Mouse (Mus musculus) left cerebral cortex, postnatal 4 days (tissue): ENCODE data around the gene Brsk2. TPM values are rescaled to one million over a fixed set of nuclear protein-coding genes. Genes with fewer than 3 reads are reported as not detected.
A peak's percentile ranks its signal among the peaks of the same experiment; 100 is the strongest.

Source experiments
- DNase-seq: peaks from one replicate; pipeline ENCODE4 v3.0.0-alpha.2; 2022
- intact Hi-C: fragments of 180-260 bp; cut with DNase I; formaldehyde crosslinking; loops from one replicate; pipeline ENCODE4 v1.15.1; 2025
- microRNA-seq: library from miRNA; unstranded; fragments of <30 nt; microRNA quantifications from one replicate; pipeline ENCODE4 v1.2.0, GENCODE M21; 2022
- total RNA-seq, 2 experiments: library from RNA; stranded (reverse); gene quantifications; 2 replicates each; pipeline ENCODE4 v1.2.3; 2021

Gene Brsk2
- total RNA-seq, 2 experiments from 2014 or later = 167 TPM

GRCm38 (mm10) chr7:142025196-142025595, 75.6 kb downstream of the Brsk2 start:
- no peak for DNase-seq
- intact Hi-C loops = no loop called here

GRCm38 (mm10) chr7:142025926-142026325, 76.4 kb downstream of the Brsk2 start:
- intact Hi-C loops = no loop called here
- DNase-seq = no peak

- intact Hi-C loops = no loop called here
- no peak for DNase-seq
Measured at GRCm38 (mm10) chr7:142030073-142030472, 80.5 kb downstream of the Brsk2 start.

GRCm38 (mm10) chr7:142034198-142034597, 84.6 kb downstream of the Brsk2 start:
- intact Hi-C loops = no loop called here

GRCm38 (mm10) chr7:142035048-142035811, 85.7 kb downstream of the Brsk2 start:
- intact Hi-C loops = no loop called here
- no peak for DNase-seq

More at GRCm38 (mm10) chr7:142034198-142034597, 84.6 kb downstream of the Brsk2 start:
- DNase-seq = peak; percentile 41

DNA sequence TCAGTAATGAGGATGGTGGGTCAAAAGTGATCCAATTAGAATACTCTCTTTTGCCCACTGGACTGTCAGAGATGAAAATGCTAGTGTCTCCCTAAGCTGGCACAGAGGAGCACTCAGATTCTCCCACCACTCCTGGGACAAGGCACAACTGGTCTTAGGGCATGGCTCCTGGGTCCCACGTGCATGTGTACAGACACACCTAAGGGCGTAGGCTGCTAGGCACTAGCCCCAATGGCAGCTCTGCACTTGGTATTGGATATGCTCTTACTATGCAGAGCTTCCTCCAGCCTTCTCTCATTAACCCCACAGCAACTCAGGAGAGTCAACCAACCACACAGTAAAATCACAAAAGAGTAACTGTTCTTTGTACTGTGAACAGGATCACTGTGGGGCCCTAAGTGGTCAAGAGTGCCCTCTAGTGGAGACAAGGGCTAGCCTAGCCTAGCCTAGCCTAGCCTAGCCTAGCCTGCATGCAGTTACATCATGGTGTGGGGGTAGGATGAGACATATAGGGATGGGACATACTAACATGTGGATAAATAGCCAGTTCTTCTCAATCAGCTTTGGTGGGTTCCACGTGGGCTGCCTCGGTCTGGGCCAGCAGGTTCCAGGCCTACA, 88.1 kb downstream of the Brsk2 start:
- intact Hi-C loops = no loop called here
- peak; percentile 51 for DNase-seq

DNA sequence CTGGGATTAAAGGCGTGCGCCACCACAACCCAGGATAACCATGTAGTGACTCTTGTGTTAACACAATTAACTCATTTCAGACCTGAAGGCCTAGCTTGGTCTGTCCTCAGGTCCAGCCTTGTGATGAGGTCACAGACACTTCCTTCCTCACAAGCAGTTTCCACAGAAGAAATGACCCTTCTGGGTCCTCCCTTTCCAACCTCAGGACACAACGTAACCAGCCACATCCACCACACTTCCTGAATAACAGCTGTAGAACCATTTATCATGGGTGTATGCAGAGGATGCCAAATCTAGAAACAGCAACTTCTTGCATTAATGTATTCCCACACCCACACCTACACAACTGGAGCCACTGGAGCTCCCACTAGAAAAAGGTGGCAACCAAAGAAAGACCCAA, 91.2 kb downstream of the Brsk2 start:
- DNase-seq = no peak
- intact Hi-C loops = no loop called here

DNA sequence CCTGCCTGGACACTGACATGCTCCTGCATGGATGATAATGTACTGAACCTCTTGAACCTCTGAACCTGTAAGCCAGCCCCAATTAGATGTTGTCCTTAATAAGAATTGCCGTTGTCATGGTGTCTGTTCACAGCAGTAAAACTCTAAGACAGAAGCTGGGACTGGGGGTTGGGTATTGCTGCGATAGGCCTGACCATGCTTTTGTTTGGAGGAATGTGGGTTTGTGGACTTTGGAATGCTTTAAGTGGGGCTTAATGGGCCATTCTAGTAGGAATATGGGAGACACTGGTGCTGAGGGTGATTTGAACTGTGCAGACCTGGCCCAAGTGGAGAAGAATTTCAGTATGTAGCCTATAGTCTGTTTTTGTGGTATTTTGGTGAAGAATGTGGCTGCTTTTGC, 95.8 kb downstream of the Brsk2 start:
- intact Hi-C loops = no loop called here
- DNase-seq = no peak

GRCm38 (mm10) chr7:142045932-142046331, 96.4 kb downstream of the Brsk2 start:
- intact Hi-C loops = no loop called here
- DNase-seq = no peak

DNA sequence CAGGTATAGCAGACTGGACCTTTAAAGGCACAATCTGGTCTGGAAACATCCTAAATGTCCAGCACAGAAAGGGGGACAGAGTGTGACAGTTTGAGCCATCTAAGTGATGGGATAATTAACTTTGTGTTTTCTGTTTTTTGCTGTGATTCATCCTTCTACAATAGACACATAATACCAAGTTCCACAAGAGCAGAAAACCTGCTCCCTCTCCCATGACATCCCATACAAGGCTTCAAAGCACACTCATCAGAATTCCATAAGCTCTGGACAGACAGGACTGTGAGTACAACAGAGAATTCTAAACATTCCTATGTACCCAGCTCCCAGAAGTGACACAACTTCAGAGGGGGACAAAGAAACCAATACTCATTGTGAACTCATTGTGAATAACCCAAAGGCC, 101.0 kb downstream of the Brsk2 start:
- DNase-seq = no peak
- intact Hi-C loops = no loop called here

Small RNA genes lying within 50 kb of the gene (microRNA-seq; reads per million reads assigned to microRNA genes)
- 3.6 reads per million, percentile 6 among the genes with 10 or more reads in this experiment for gene Mir3104

Other genes starting within 250 kb of the Brsk2 start
- not detected for gene Muc5ac, start 160.8 kb upstream of the Brsk2 start, total RNA-seq
- gene Muc5b, start 110.7 kb upstream of the Brsk2 start, total RNA-seq = not detected
- gene Tollip, start 31.2 kb upstream of the Brsk2 start, total RNA-seq = 10 to 100 TPM; 77.1 to 81.7 TPM
- gene Mob2, start 111.3 kb downstream of the Brsk2 start, total RNA-seq = 10 to 100 TPM; 21.1 to 21.2 TPM
- gene Dusp8, start 146.1 kb downstream of the Brsk2 start, total RNA-seq = 100 to 1,000 TPM; 142 to 154 TPM
- gene Gm45618, start 171.0 kb downstream of the Brsk2 start, total RNA-seq = not detected
- gene Gm39115, start 186.3 kb downstream of the Brsk2 start, total RNA-seq = not detected
- gene Gm45337, start 194.9 kb downstream of the Brsk2 start, total RNA-seq = not detected
- not detected for gene Gm29735, start 207.4 kb downstream of the Brsk2 start, total RNA-seq
- gene Gm4553, start 216.0 kb downstream of the Brsk2 start, total RNA-seq = not detected
- not detected for gene Krtap5-2, start 226.3 kb downstream of the Brsk2 start, total RNA-seq
- gene Gm10153, start 240.6 kb downstream of the Brsk2 start, total RNA-seq = not detected